10 mouse cellular contexts compared by ENCODE assay signal in the genomic region with DNA sequence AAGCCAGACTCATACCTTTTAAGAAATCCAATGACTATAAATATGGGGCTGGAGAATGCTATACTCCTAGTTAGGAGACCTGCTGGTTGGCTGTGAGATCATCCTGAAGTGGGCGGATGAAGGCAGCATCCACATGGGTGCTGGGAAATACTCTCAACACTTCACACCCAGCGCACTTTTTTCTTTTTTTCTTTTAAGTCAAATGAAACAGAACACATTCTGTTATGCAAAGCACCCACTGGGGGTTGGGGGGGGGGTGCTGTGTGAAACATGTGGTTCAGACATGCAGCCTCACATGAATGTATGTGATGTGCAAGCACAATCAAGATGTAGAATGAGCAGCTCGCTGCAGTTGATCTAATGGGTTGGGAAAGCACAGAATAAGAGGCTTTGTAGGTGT. TPM values are rescaled to one million over a fixed set of nuclear protein-coding genes. Genes with fewer than 3 reads are reported as not detected.
DNase-seq lines count a peak whose midpoint lies in the region; ATAC-seq and TF ChIP-seq lines count a peak whose summit lies in the region.
"Had no signal": no experiment of that assay in that cellular context is flagged by ENCODE, and none has a peak within 500 bp of the region (broad histone marks: within the 10 kb centered on the region; RNA-seq: fewer than 3 reads in every experiment).

No protein-coding gene starts in this region.

- WGBS in heart, embryonic 15.5 days = 80% methylated on average over 3 of the region's 3 CpGs
- WGBS in thymus, adult 2 months = 57% methylated on average over 3 of the region's 3 CpGs
- WGBS in intestine, postnatal 0 days = 72% methylated on average over 3 of the region's 3 CpGs

- H3K27ac ChIP-seq in heart, embryonic 15.5 days = no peak overlapping the region
- no peak overlapping the region for H3K27ac ChIP-seq in thymus, adult 2 months (ENCODE audit: control insufficient read depth, insufficient read depth, low read length)
- peak overlapping the region; percentile 68 for H3K27ac ChIP-seq in intestine, postnatal 0 days (ENCODE audit: low read depth, low read length)

- ATAC-seq in heart, embryonic 15.5 days (replicated peaks; ENCODE audit: insufficient number of reproducible peaks, insufficient read depth, low FRiP score, low read depth) = no peak
- no peak for ATAC-seq in intestine, postnatal 0 days

- no peaks in the 10 kb centered on the region for H3K9me3 ChIP-seq in heart, embryonic 15.5 days (replicated peaks)
- H3K9me3 ChIP-seq in intestine, postnatal 0 days (ENCODE audit: control insufficient read depth) = no peaks in the 10 kb centered on the region

- no peaks in the 10 kb centered on the region for H3K36me3 ChIP-seq in heart, embryonic 15.5 days
- no peaks in the 10 kb centered on the region for H3K36me3 ChIP-seq in thymus, adult 2 months (ENCODE audit: control insufficient read depth, insufficient read depth, low read length)
- H3K36me3 ChIP-seq in intestine, postnatal 0 days (ENCODE audit: control insufficient read depth, insufficient read depth) = peaks cover 10% of the 10 kb centered on the region; the same call in 1 of the 2 replicates

- peak overlapping the region; percentile 76 for H3K4me2 ChIP-seq in heart, embryonic 15.5 days
- peak overlapping the region; percentile 77 for H3K4me2 ChIP-seq in intestine, postnatal 0 days (replicated peaks; ENCODE audit: low read depth)

- no peaks in the 10 kb centered on the region for H3K27me3 ChIP-seq in heart, embryonic 15.5 days
- no peaks in the 10 kb centered on the region for H3K27me3 ChIP-seq in thymus, adult 2 months (ENCODE audit: control insufficient read depth, insufficient read depth, low read length)
- no peaks in the 10 kb centered on the region for H3K27me3 ChIP-seq in intestine, postnatal 0 days (replicated peaks; ENCODE audit: control insufficient read depth, insufficient read depth, low read length)

- TF ChIP-seq CTCF in thymus, adult 2 months (IDR thresholded peaks at IDR 0.05; ENCODE audit: borderline replicate concordance, control insufficient read depth, extremely low read depth, insufficient read depth, low read length, poor library complexity) = no peak
- no peak for TF ChIP-seq CTCF in intestine, postnatal 0 days (IDR thresholded peaks at IDR 0.05; ENCODE audit: low read depth)

- peaks cover 69% of the 10 kb centered on the region for H3K4me1 ChIP-seq in heart, embryonic 15.5 days (replicated peaks)
- peaks cover 22% of the 10 kb centered on the region for H3K4me1 ChIP-seq in thymus, adult 2 months (replicated peaks; ENCODE audit: control insufficient read depth, insufficient read depth, low read length)
- H3K4me1 ChIP-seq in intestine, postnatal 0 days (replicated peaks; ENCODE audit: control insufficient read depth, insufficient read depth, low read length) = peaks cover 15% of the 10 kb centered on the region; the same call in 1 of the 2 replicates

- intact Hi-C loops in heart, postnatal 36 days (cut with DNase I) = no loop called here

- no peak overlapping the region for H3K4me3 ChIP-seq in heart, embryonic 15.5 days
- no peak overlapping the region for H3K4me3 ChIP-seq in thymus, adult 2 months (ENCODE audit: control insufficient read depth, insufficient read depth, low read length)
- peak overlapping the region; percentile 86 for H3K4me3 ChIP-seq in intestine, postnatal 0 days (ENCODE audit: low read depth, low read length)

- H3K9ac ChIP-seq in heart, embryonic 15.5 days = no peak overlapping the region
- peak overlapping the region; percentile 98; the same call in 1 of the 2 replicates for H3K9ac ChIP-seq in intestine, postnatal 0 days (ENCODE audit: low read depth, low read length)

- no peak for DNase-seq in heart, postnatal 36 days
- peak; percentile 49 for DNase-seq in thymus, postnatal 0 days (ENCODE audit: low spot score)
- DNase-seq in thymus, adult 2 months = no peak
- DNase-seq in thymus, postnatal 4 days = peak; percentile 60
- DNase-seq in adrenal gland, postnatal 4 days (ENCODE audit: low spot score in 2 of 2) = no peak
- DNase-seq in layer of hippocampus, adult 18-20 months (ENCODE audit: low spot score in 2 of 2) = no peak
- DNase-seq: cerebellum, postnatal 10 days; lung, postnatal 4 days had no signal

- no peak for TF ChIP-seq POLR2A in thymus, adult 2 months (IDR thresholded peaks at IDR 0.05; ENCODE audit: control insufficient read depth, extremely low read depth, insufficient read depth, low read length, poor library complexity)

RNA-seq across cellular contexts. Expression of gene Abhd17c, which starts 2.8 kb away (rescaled TPM):
- 58.4 and 58.7 TPM in 2 replicates for polyA plus RNA-seq in heart, embryonic 15.5 days (2015; fragmentation: Nextera tagmentation; extraction: Ambion mirVana)
- total RNA-seq in heart, postnatal 36 days (2021) = 10 to 100 TPM; 27.9 to 28.0 TPM
- 38.6 and 46.5 TPM in 2 replicates for polyA plus RNA-seq in thymus, postnatal 0 days (2015; fragmentation: Nextera tagmentation; extraction: Ambion mirVana)
- 78.7 and 92.3 TPM in 2 replicates for polyA plus RNA-seq in thymus, adult 2 months (2012; rRNA removed)
- 203 and 216 TPM in 2 replicates for polyA plus RNA-seq in intestine, postnatal 0 days (2015; fragmentation: Nextera tagmentation; extraction: Ambion mirVana)
- 10 to 100 TPM; 45.0 to 53.9 TPM for total RNA-seq in adrenal gland, postnatal 4 days (2021)
- 10 to 100 TPM; 56.1 to 56.3 TPM for total RNA-seq in layer of hippocampus, adult 18-20 months (2021)

Comparison
In these comparisons a context has a peak if more than half of its experiments do, and no peak if none do; other contexts are left out.
1. DNase-seq: peak in thymus, postnatal 0 days (single experiment) and thymus, postnatal 4 days (single experiment); none in heart, postnatal 36 days (0 of 2), thymus, adult 2 months (single experiment), adrenal gland, postnatal 4 days (0 of 2) and layer of hippocampus, adult 18-20 months (0 of 2).